12 mouse cellular contexts compared by ENCODE assay signal in the genomic region with DNA sequence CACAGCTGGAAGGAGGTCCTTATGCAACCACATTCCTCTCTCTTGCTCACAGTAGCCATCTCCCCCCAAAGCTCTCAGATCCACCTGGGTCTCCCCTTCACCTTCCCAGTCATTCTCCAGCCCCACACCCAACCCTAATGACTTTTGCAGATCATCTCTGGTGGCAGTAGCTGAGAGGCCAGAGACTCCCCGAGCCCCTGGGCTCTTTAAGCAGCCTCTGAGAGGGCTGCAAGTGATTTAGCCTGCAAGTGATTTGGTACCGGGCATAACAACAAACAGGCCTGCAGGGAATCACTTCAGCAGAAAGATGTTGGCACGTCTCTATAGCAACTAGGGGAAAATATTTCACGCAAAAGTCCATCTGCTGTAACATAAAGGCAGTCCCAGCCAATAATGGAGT.
A peak's percentile ranks its signal among the peaks of the same experiment; 100 is the strongest.
DNase-seq lines count a peak whose midpoint lies in the region; ATAC-seq and TF ChIP-seq lines count a peak whose summit lies in the region.
"Had no signal": no experiment of that assay in that cellular context is flagged by ENCODE, and none has a peak within 500 bp of the region (broad histone marks: within the 10 kb centered on the region; RNA-seq: fewer than 3 reads in every experiment).

No protein-coding gene starts in this region.

- no peak overlapping the region for H3K4me3 ChIP-seq in embryonic facial prominence, embryonic 10.5 days
- H3K4me3 ChIP-seq in limb, embryonic 14.5 days (replicated peaks; ENCODE audit: low read length): no peak overlapping the region
- H3K4me3 ChIP-seq: liver, embryonic 15.5 days; midbrain, embryonic 12.5 days had no signal

- DNase-seq in layer of hippocampus, adult 9-10 months (ENCODE audit: low spot score): peak; percentile 21
- no peak for DNase-seq in layer of hippocampus, adult 11-12 months (ENCODE audit: low spot score)
- DNase-seq in brain, embryonic 18.5 days (ENCODE audit: low read depth, low spot score): peak; percentile 26
- peak; percentile 44 for DNase-seq in embryonic facial prominence, embryonic 10.5 days (ENCODE audit: low spot score)
- DNase-seq in limb, embryonic 14.5 days (ENCODE audit: low spot score): peak; percentile 49
- no peak for DNase-seq in left cerebral cortex, postnatal 25 days (ENCODE audit: low spot score in 2 of 2)
- DNase-seq: adrenal gland, adult 8-10 months; heart, postnatal 4 days; right cerebral cortex, postnatal 14 days had no signal

- H3K36me3 ChIP-seq in embryonic facial prominence, embryonic 10.5 days (replicated peaks): no peaks in the 10 kb centered on the region
- no peaks in the 10 kb centered on the region for H3K36me3 ChIP-seq in limb, embryonic 14.5 days (ENCODE audit: control insufficient read depth, insufficient read depth, low read length)
- H3K36me3 ChIP-seq: liver, embryonic 15.5 days; midbrain, embryonic 12.5 days had no signal

- H3K9me3 ChIP-seq in embryonic facial prominence, embryonic 10.5 days: no peaks in the 10 kb centered on the region
- H3K9me3 ChIP-seq in limb, embryonic 14.5 days (ENCODE audit: control insufficient read depth, low read length): no peaks in the 10 kb centered on the region
- H3K9me3 ChIP-seq: liver, embryonic 15.5 days; midbrain, embryonic 12.5 days had no signal

- intact Hi-C loops in left cerebral cortex, postnatal 25 days (cut with DNase I): no loop called here

- peak overlapping the region; percentile 40; the same call in 1 of the 2 replicates for H3K27ac ChIP-seq in embryonic facial prominence, embryonic 10.5 days (replicated peaks)
- peak overlapping the region; percentile 58; the same call in 1 of the 2 replicates for H3K27ac ChIP-seq in limb, embryonic 14.5 days (replicated peaks; ENCODE audit: low read depth, low read length)
- H3K27ac ChIP-seq: liver, embryonic 15.5 days; midbrain, embryonic 12.5 days had no signal

- no peak for TF ChIP-seq POLR2A in limb, embryonic 14.5 days (IDR thresholded peaks at IDR 0.05; ENCODE audit: borderline replicate concordance, extremely low read depth, insufficient read depth, insufficient read length)

- H3K4me2 ChIP-seq in limb, embryonic 14.5 days (replicated peaks; ENCODE audit: low read depth, low read length, severe bottlenecking): no peak overlapping the region; the same call in 1 of the 2 replicates
- H3K4me2 ChIP-seq: liver, embryonic 15.5 days; midbrain, embryonic 12.5 days had no signal

- 39% methylated on average over 4 of the region's 4 CpGs for WGBS in embryonic facial prominence, embryonic 10.5 days
- 12% methylated on average over 4 of the region's 4 CpGs for WGBS in limb, embryonic 14.5 days

- ATAC-seq in limb, embryonic 14.5 days (ENCODE audit: low FRiP score, low read depth): peak; percentile 60; the same call in 1 of the 2 replicates
- no peak for ATAC-seq in erythroid progenitor cell, adult 5-6 weeks (replicated peaks; ENCODE audit: low FRiP score, poor library complexity, severe bottlenecking)

- no peaks in the 10 kb centered on the region for H3K27me3 ChIP-seq in embryonic facial prominence, embryonic 10.5 days (replicated peaks; ENCODE audit: low read depth, poor library complexity, severe bottlenecking)
- no peaks in the 10 kb centered on the region for H3K27me3 ChIP-seq in limb, embryonic 14.5 days (ENCODE audit: control insufficient read depth, insufficient read depth, low read length)
- H3K27me3 ChIP-seq: liver, embryonic 15.5 days; midbrain, embryonic 12.5 days had no signal

- peaks cover 10% of the 10 kb centered on the region for H3K4me1 ChIP-seq in embryonic facial prominence, embryonic 10.5 days
- H3K4me1 ChIP-seq in limb, embryonic 14.5 days (ENCODE audit: control insufficient read depth, insufficient read depth, low read length): peaks cover 12% of the 10 kb centered on the region
- H3K4me1 ChIP-seq: liver, embryonic 15.5 days had no signal

- H3K9ac ChIP-seq in limb, embryonic 14.5 days (ENCODE audit: low read depth, low read length, severe bottlenecking): no peak overlapping the region
- H3K9ac ChIP-seq: liver, embryonic 15.5 days; midbrain, embryonic 12.5 days had no signal

Comparison
In these comparisons a context has a peak if more than half of its experiments do, and no peak if none do; other contexts are left out.
1. DNase-seq: peak in layer of hippocampus, adult 9-10 months (single experiment), brain, embryonic 18.5 days (single experiment), embryonic facial prominence, embryonic 10.5 days (single experiment) and limb, embryonic 14.5 days (single experiment); none in layer of hippocampus, adult 11-12 months (single experiment) and left cerebral cortex, postnatal 25 days (0 of 2).